Mouse (Mus musculus) lung, embryonic 14.5 days (tissue): ENCODE measurements around the gene Bud31. TPM values are rescaled to one million over a fixed set of nuclear protein-coding genes. Genes with fewer than 3 reads are reported as not detected.

Experiments used
- ATAC-seq: fragments of 200-750 bp; cut with Nextera tagmentation; 2 replicates; pipeline ENCODE4 v1.8.0; 2017; ENCODE audit warnings: mild to moderate bottlenecking, moderate TSS enrichment, moderate library complexity; ENCODE audit not compliant: insufficient read depth
- DNase-seq: peaks from one replicate; pipeline ENCODE4 v3.0.0-alpha.2; 2015
- H3K27ac ChIP-seq: fragments of 300-500 bp; sonication (generic); 2 replicates; pipeline ENCODE4 v1.5.1; 2014; ENCODE audit warnings: low read depth, mild to moderate bottlenecking, moderate library complexity
- H3K27me3 ChIP-seq: fragments of 300-500 bp; sonication (generic); 2 replicates; pipeline ENCODE4 v1.6.1; 2014; ENCODE audit warnings: low read length, control low read depth; ENCODE audit not compliant: insufficient read depth
- H3K36me3 ChIP-seq: fragments of 300-500 bp; sonication (generic); 2 replicates; pipeline ENCODE4 v1.6.1; 2014; ENCODE audit warnings: control low read depth; ENCODE audit not compliant: insufficient read depth
- H3K4me1 ChIP-seq: fragments of 300-500 bp; sonication (generic); 2 replicates; pipeline ENCODE4 v1.6.1; 2014; ENCODE audit warnings: antibody characterized with exemption, control low read depth; ENCODE audit not compliant: insufficient read depth
- H3K4me2 ChIP-seq: fragments of 300-500 bp; sonication (generic); 2 replicates; pipeline ENCODE4 v1.6.1; 2014; ENCODE audit warnings: mild to moderate bottlenecking
- H3K4me3 ChIP-seq: fragments of 300-500 bp; sonication (generic); 2 replicates; pipeline ENCODE4 v1.5.1; 2014; ENCODE audit warnings: low read depth, low read length
- H3K9ac ChIP-seq: fragments of 300-500 bp; sonication (generic); 2 replicates; pipeline ENCODE4 v1.6.1; 2014
- H3K9me3 ChIP-seq: fragments of 300-500 bp; sonication (generic); 2 replicates; pipeline ENCODE4 v1.6.1; 2016; ENCODE audit warnings: low read depth, low read length, control low read depth
- CTCF ChIP-seq: IDR thresholded peaks from 2 replicates; pipeline ENCODE4 v1.5.1; 2016; ENCODE audit warnings: antibody characterized with exemption, low read depth
- WGBS: fragments of 180-500 bp; shearing (Covaris S2); extraction: QIAGEN DNeasy Blood & Tissue Kit; methylation state at CpG from one replicate; pipeline ENCODE4 v1.1.7; 2014; 5-methylcytosine and 5-hydroxymethylcytosine counted together
- polyA plus RNA-seq: library from polyadenylated mRNA; unstranded; fragments of >200 nt; fragmentation: Nextera tagmentation; extraction: Ambion mirVana; gene quantifications from 2 replicates; pipeline ENCODE4 v1.2.1, GENCODE M21; 2014

Bud31 gene
- polyA plus RNA-seq, 1 experiment from 2014 or later: 201 TPM

- no peak for DNase-seq
- TF ChIP-seq CTCF: no peak
- H3K9ac ChIP-seq: no peak overlapping the region
- H3K27me3 ChIP-seq: no peaks in the 10 kb centered on the region
- 90% methylated on average over 9 of the region's 9 CpGs for WGBS
- ATAC-seq: no peak
- H3K27ac ChIP-seq: no peak overlapping the region
- no peaks in the 10 kb centered on the region for H3K9me3 ChIP-seq
- no peaks in the 10 kb centered on the region for H3K4me1 ChIP-seq
- no peak overlapping the region for H3K4me3 ChIP-seq
- peaks cover 92% of the 10 kb centered on the region for H3K36me3 ChIP-seq
- no peak overlapping the region for H3K4me2 ChIP-seq
These were observed 34.4 kb upstream of the Bud31 start for GRCm38 (mm10) chr5:145105694-145106275.

GRCm38 (mm10) chr5:145110401-145110800 is 29.8 kb upstream of the Bud31 start:
- no peaks in the 10 kb centered on the region for H3K27me3 ChIP-seq
- H3K27ac ChIP-seq: no peak overlapping the region
- H3K4me2 ChIP-seq: no peak overlapping the region
- no peaks in the 10 kb centered on the region for H3K4me1 ChIP-seq
- no peak overlapping the region for H3K9ac ChIP-seq
- H3K36me3 ChIP-seq: peaks cover 55% of the 10 kb centered on the region
- no peaks in the 10 kb centered on the region for H3K9me3 ChIP-seq
- DNase-seq (no peak), ATAC-seq (no peak)
- no peak overlapping the region for H3K4me3 ChIP-seq
- TF ChIP-seq CTCF: no peak
- 81% methylated on average over 6 of the region's 6 CpGs for WGBS

GRCm38 (mm10) chr5:145112566-145112965 is 27.6 kb upstream of the Bud31 start:
- DNase-seq (no peak), ATAC-seq (no peak)
- Histone ChIP-seq H3K9ac (no peak overlapping the region), H3K9me3 (no peaks in the 10 kb centered on the region), H3K4me1 (no peaks in the 10 kb centered on the region), H3K27me3 (no peaks in the 10 kb centered on the region), H3K4me3 (no peak overlapping the region), H3K27ac (no peak overlapping the region), H3K4me2 (no peak overlapping the region), H3K36me3 (peaks cover 34% of the 10 kb centered on the region)
- 72% methylated on average over 8 of the region's 8 CpGs for WGBS
- no peak for TF ChIP-seq CTCF

GRCm38 (mm10) chr5:145113416-145113815 is 26.7 kb upstream of the Bud31 start:
- Histone ChIP-seq H3K27ac (no peak overlapping the region), H3K27me3 (no peaks in the 10 kb centered on the region), H3K9me3 (no peaks in the 10 kb centered on the region), H3K9ac (peak overlapping the region; percentile 66), H3K4me1 (no peaks in the 10 kb centered on the region), H3K4me2 (peak overlapping the region; percentile 78), H3K4me3 (peak overlapping the region; percentile 69), H3K36me3 (peaks cover 25% of the 10 kb centered on the region)
- DNase-seq (no peak), ATAC-seq (no peak)
- no peak for TF ChIP-seq CTCF
- 18% methylated on average over 2 of the region's 2 CpGs for WGBS

- no peaks in the 10 kb centered on the region for H3K9me3 ChIP-seq
- no peaks in the 10 kb centered on the region for H3K27me3 ChIP-seq
- peaks cover 18% of the 10 kb centered on the region for H3K36me3 ChIP-seq
- peak within 1 kb of the TSS; percentile 78 for H3K4me2 ChIP-seq
- under 1% methylated on average over 44 of the region's 53 CpGs for WGBS
- peak within 1 kb of the TSS; percentile 51; the same call in 1 of the 2 replicates for H3K27ac ChIP-seq
- peak within 1 kb of the TSS; percentile 66 for H3K9ac ChIP-seq
- peak within 1 kb of the TSS; percentile 69 for H3K4me3 ChIP-seq
- peak; percentile 77 for ATAC-seq
- H3K4me1 ChIP-seq: no peaks in the 10 kb centered on the region
- peak; percentile 89 for DNase-seq
- TF ChIP-seq CTCF: no peak
These were observed 26.0 kb upstream of the Bud31 start, which contains the start of gene Arpc1b for GRCm38 (mm10) chr5:145114071-145114605. Gene Arpc1b (plus strand): TSS chr5:145114215.

- H3K4me2 ChIP-seq: peak overlapping the region; percentile 78
- no peaks in the 10 kb centered on the region for H3K4me1 ChIP-seq
- H3K9me3 ChIP-seq: no peaks in the 10 kb centered on the region
- no peaks in the 10 kb centered on the region for H3K27me3 ChIP-seq
- TF ChIP-seq CTCF: no peak
- peaks cover 11% of the 10 kb centered on the region for H3K36me3 ChIP-seq
- peak overlapping the region; percentile 66 for H3K9ac ChIP-seq
- H3K27ac ChIP-seq: peak overlapping the region; percentile 51; the same call in 1 of the 2 replicates
- ATAC-seq (peak; percentile 22; the same call in 1 of the 2 replicates), DNase-seq (peak; percentile 65)
- WGBS: 13% methylated on average over 40 of the region's 40 CpGs
- H3K4me3 ChIP-seq: peak overlapping the region; percentile 69
These were observed 25.3 kb upstream of the Bud31 start for GRCm38 (mm10) chr5:145114606-145115473.

- DNase-seq (no peak), ATAC-seq (no peak)
- peaks cover 2% of the 10 kb centered on the region; the same call in 1 of the 2 replicates for H3K36me3 ChIP-seq
- no peaks in the 10 kb centered on the region for H3K9me3 ChIP-seq
- H3K27ac ChIP-seq: peak overlapping the region; percentile 88
- no peak for TF ChIP-seq CTCF
- H3K4me1 ChIP-seq: no peaks in the 10 kb centered on the region
- peak overlapping the region; percentile 78 for H3K4me2 ChIP-seq
- WGBS: 79% methylated on average over 5 of the region's 5 CpGs
- H3K9ac ChIP-seq: no peak overlapping the region
- H3K4me3 ChIP-seq: peak overlapping the region; percentile 3; the same call in 1 of the 2 replicates
- no peaks in the 10 kb centered on the region for H3K27me3 ChIP-seq
These were observed 24.4 kb upstream of the Bud31 start for GRCm38 (mm10) chr5:145115736-145116135.
